Mouse (Mus musculus) kidney, postnatal 14 days (tissue): ENCODE data around the gene Loxl3.
A peak's percentile ranks its signal among the peaks of the same experiment; 100 is the strongest.

Experiments used
- DNase-seq: peaks from one replicate; pipeline ENCODE4 v3.0.0; 2022; ENCODE audit warnings: mixed read lengths

The Loxl3 gene

GRCm38 (mm10) chr6:83019044-83019443 is 14.9 kb upstream of the Loxl3 start:
- DNase-seq: no peak

- no peak for DNase-seq
These were observed 13.9 kb upstream of the Loxl3 start for GRCm38 (mm10) chr6:83020121-83020520.

- DNase-seq: no peak
These were observed 13.0 kb upstream of the Loxl3 start for GRCm38 (mm10) chr6:83020836-83021593.

DNA sequence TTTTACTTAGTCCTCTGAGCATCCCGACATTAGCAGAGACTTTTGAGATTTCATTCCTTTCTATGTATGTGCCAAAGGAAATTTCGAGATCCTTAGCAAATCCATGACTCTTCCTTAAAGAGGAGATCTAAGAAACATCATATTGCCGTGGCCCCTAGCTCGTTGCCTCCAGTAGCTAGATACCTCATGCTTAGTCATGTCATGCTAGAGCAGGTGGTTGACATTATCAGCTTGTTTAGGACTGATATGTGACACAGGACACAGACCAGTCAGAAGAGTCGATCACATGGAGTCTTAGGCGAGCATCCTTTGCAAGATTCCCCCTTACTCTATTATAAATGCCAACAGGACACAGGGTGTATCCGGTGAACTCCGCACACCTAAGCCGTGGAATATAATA is 11.0 kb upstream of the Loxl3 start:
- DNase-seq: no peak

- no peak for DNase-seq
These were observed 10.2 kb upstream of the Loxl3 start for GRCm38 (mm10) chr6:83023786-83024185.

GRCm38 (mm10) chr6:83024421-83024820 is 9.6 kb upstream of the Loxl3 start:
- no peak for DNase-seq

GRCm38 (mm10) chr6:83025221-83025620 is 8.8 kb upstream of the Loxl3 start:
- no peak for DNase-seq

DNA sequence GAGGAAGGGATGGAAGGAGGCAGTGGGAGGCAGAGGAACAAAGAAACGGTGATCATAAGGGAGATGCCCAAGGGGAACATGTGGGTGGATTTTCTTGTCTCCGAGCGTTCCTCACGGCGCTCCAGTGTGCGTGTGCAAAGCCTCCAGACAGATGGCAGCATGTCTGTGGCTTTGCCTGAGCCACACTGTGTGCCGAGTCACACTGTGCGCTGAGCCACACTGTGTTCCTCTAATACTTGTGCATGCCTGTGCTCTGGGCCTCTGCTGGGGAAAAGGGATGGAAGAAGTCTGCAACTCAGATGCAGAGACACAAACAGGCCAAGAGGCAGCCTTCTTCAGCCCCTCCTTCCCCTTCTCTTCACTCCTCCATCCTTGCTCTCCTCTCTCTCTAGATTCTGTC is 6.7 kb upstream of the Loxl3 start:
- no peak for DNase-seq

GRCm38 (mm10) chr6:83027706-83028105 is 6.3 kb upstream of the Loxl3 start:
- no peak for DNase-seq

DNA sequence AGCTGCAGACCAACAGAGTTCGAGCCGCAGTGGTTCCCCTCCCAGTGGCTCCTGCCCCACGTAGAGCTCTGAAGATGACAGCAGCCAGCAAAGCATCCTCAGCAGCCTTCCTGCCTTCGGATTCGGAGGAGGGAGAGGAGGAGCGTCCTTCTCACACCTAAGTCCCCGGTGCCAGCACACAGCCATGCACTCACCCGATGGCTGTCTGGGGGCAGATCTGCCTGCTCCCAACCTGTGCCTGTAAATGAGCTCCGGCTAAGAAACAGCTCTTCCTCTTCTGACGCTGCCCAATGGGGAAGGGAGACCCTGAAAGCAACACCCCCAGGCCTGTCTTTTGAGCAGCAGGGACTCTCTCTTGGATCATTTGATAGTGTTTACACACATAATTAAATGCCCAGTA is 4.2 kb upstream of the Loxl3 start:
- DNase-seq: no peak

DNA sequence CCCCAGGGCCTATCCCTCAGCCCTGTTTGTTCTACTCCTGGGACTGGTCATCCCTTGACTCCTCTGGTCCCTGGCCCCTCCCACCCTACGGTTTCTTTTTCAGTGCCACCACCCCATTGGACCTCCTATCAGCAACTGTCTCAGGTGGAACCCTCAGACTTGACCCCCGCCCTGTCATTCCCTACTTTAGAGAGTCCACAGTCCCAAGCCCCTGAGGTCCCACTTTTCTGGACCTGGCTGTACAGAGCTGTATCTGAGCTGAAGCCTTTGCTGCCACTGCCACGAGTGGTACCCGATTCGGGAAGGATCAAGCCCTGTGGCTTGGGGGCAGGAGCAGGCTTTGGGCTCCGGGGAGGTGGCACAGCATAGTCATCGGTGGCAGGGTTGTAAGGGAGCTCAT is 2.9 kb upstream of the Loxl3 start:
- no peak for DNase-seq

GRCm38 (mm10) chr6:83031921-83032590 is 1.9 kb upstream of the Loxl3 start:
- no peak for DNase-seq

DNA sequence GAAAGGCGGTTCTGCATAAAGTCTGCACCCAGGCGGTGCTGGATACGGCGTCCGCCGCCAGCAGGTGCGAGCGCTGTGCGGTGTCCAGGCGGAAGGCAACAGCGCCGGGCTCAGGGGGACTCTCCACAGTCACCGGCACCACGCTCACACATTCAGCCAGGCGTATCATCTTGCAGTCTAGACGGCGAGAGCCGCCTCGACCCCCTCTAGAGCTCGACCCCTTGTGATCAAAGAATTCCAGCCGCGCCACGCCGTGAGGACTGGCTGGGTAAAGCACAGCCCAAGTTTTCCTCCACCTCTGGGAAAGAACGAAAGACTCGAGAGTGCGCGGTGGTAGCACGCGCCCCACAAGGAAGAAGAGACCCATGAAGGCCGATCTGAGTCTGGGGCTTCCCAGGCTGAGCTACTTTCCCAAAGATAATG is 1.2 kb upstream of the Loxl3 start:
- peak; percentile 55 for DNase-seq

GRCm38 (mm10) chr6:83034463-83035055 is 586 bp downstream of the Loxl3 start:
- no peak for DNase-seq

DNA sequence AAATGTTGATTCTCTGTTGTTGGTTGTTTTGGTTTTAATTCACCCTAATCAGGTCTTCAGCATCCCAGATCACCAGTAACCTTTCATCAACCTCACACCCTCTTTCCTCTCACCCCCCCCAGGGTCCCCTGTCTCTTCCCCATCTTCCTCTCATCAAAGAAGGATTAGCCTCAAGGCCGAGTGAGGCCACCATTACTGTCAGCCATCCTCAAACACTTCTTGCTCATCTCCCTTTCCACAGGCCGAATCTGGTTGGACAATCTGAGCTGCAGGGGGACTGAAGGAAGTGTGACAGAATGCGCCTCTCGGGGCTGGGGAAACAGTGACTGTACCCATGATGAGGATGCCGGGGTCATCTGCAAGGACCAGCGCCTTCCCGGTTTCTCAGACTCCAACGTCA is 3.2 kb downstream of the Loxl3 start:
- no peak for DNase-seq

- peak; percentile 94 for DNase-seq
These were observed 4.6 kb downstream of the Loxl3 start for GRCm38 (mm10) chr6:83038496-83039012.

DNA sequence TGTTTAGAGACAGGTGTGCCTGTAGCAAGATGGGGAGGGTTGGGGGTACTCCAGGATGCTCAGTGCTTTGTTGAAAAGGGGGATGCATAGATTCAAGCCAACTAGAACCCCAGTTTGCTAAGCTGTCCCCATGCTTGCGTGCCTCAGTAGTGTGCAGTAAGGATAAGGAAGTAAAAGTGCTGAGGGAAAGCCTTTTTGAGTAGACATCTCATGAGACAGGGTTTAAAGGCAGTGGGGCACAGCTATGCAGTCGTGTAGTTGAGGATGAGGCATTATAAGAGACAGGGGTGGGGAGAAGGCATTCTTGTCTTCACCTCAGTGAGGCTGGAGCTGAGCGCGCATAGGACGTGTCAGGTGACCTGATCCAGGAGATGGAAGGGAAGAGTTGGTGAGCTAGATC is 6.6 kb downstream of the Loxl3 start:
- no peak for DNase-seq

GRCm38 (mm10) chr6:83043561-83043960 is 9.6 kb downstream of the Loxl3 start:
- no peak for DNase-seq

- DNase-seq: no peak
These were observed 10.0 kb downstream of the Loxl3 start for GRCm38 (mm10) chr6:83043993-83044392.

- DNase-seq: peak; percentile 45
These were observed 10.8 kb downstream of the Loxl3 start for GRCm38 (mm10) chr6:83044742-83045141.

DNA sequence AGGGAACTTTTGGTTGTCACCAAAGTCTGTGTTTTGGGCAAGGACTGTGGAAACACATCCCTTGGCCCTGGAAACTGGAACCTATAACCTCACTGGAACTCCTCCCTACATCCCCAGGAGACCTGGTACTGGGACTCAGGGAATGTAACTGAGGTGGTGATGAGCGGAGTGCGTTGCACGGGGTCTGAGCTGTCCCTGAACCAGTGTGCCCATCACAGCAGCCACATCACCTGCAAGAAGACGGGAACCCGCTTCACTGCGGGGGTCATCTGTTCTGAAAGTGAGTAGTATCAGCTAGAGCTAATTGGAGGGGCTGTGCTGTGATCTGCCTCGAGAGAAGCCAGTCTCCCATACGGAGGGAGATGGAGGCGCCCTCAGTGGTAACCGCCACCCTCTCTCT is 15.4 kb downstream of the Loxl3 start:
- DNase-seq: no peak

DNA sequence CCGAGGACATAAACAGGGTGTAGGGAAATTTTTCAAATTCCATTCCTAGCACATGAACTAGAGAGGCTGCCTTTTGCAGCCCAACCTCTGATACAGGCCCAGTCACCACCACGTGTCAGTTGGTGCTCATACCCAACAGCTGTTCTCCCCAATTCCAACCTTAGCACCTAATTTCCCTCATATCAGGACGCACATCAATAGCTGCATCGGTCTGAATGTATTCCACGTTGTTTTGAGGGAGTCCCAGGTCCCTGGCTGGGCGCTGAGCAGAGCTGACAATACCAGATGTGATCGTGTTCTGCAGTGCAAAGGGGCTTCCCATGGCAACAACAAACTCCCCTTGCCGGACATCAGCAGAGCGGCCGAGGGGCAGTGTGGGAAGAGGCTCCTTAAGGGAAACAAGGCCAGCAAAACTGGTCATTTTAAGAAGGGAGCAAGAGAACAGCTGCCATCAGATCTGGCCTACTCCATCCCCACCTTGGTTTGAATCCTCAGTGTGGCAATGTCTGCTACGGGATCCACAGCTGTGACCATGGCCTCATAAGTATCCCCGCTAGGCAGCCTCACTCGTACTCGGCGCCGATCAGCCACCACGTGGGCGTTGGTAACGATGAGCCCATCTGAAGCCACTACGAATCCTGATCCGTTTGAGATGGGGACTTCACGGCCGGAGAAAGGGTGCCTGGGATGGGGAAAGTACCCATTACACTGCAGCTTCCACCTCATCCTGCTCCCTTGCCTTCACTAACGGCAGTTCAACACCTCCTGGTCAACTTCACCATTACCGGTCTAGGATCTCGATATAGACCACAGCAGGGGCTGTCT is 19.4 kb downstream of the Loxl3 start:
- DNase-seq: no peak
